Mouse (Mus musculus): ENCODE results near the gene Zfp768.

Zfp768 gene

GRCm38 (mm10) chr7:127297586-127298193 lies 47.7 kb downstream of the Zfp768 start:
- DNase-seq (ENCODE audit: low spot score in 2 of 2) = no peak

- no peak for DNase-seq (ENCODE audit: low spot score in 2 of 2)
Observed at GRCm38 (mm10) chr7:127296786-127297555, 48.4 kb downstream of the Zfp768 start.

GRCm38 (mm10) chr7:127296098-127296497 lies 49.3 kb downstream of the Zfp768 start, which contains the start of gene Itgal:
TSS of gene Itgal (plus strand) at chr7:127296260.
- peak; percentile 68 to 72 for DNase-seq (ENCODE audit: low spot score in 2 of 2)

All from natural killer cell, adult 2 months (primary cell).